Mouse (Mus musculus) embryonic facial prominence, embryonic 10.5 days (tissue): ENCODE data around the gene H2-Ob. TPM values are rescaled to one million over a fixed set of nuclear protein-coding genes. Genes with fewer than 3 reads are reported as not detected.

ENCODE experiments used
- DNase-seq: peaks from one replicate; pipeline ENCODE4 v3.0.0-alpha.2; 2017; ENCODE audit warnings: low spot score
- H3K27ac ChIP-seq: fragments of 300-500 bp; sonication (generic); replicated peaks from 2 replicates; pipeline ENCODE4 v1.5.1; 2016; ENCODE audit warnings: mild to moderate bottlenecking
- H3K27me3 ChIP-seq: fragments of 300-500 bp; sonication (generic); replicated peaks from 2 replicates; pipeline ENCODE4 v1.6.1; 2016; ENCODE audit warnings: low read depth, mild to moderate bottlenecking; ENCODE audit not compliant: poor library complexity, severe bottlenecking
- H3K36me3 ChIP-seq: fragments of 300-500 bp; sonication (generic); replicated peaks from 2 replicates; pipeline ENCODE4 v1.6.1; 2016; ENCODE audit warnings: mild to moderate bottlenecking, moderate library complexity
- H3K4me1 ChIP-seq: fragments of 300-500 bp; sonication (generic); 2 replicates; pipeline ENCODE4 v1.6.1; 2016
- H3K4me3 ChIP-seq: fragments of 300-500 bp; sonication (generic); 2 replicates; pipeline ENCODE4 v1.5.1; 2016; ENCODE audit warnings: mild to moderate bottlenecking, moderate library complexity
- H3K9me3 ChIP-seq: fragments of 300-500 bp; sonication (generic); 2 replicates; pipeline ENCODE4 v1.6.1; 2016; ENCODE audit warnings: mild to moderate bottlenecking
- WGBS: fragments of 180-500 bp; shearing (Covaris S2); methylation state at CpG from one replicate; pipeline ENCODE4 v1.1.7; 2016; 5-methylcytosine and 5-hydroxymethylcytosine counted together
- polyA plus RNA-seq: library from polyadenylated mRNA; unstranded; fragments of >200 nt; fragmentation: Nextera tagmentation; extraction: Ambion mirVana; gene quantifications from 2 replicates; pipeline ENCODE4 v1.2.1, GENCODE M21; 2016

The H2-Ob gene
- polyA plus RNA-seq, 1 experiment from 2014 or later = not detected

- no peak overlapping the region for H3K4me3 ChIP-seq
- H3K36me3 ChIP-seq = no peaks in the 10 kb centered on the region
- 0 out of 2 replicates have a peak, but pooled peaks cover 2% of the 10 kb centered on the region for H3K4me1 ChIP-seq
- DNase-seq = no peak
- H3K27ac ChIP-seq = no peak overlapping the region
- H3K9me3 ChIP-seq = no peaks in the 10 kb centered on the region
- peaks cover 10% of the 10 kb centered on the region; the same call in 1 of the 2 replicates for H3K27me3 ChIP-seq
Observed at GRCm38 (mm10) chr17:34295307-34295706, 56.6 kb downstream of the H2-Ob start.

- 24% methylated on average over 23 of the region's 23 CpGs for WGBS
- no peaks in the 10 kb centered on the region for H3K36me3 ChIP-seq
Observed at GRCm38 (mm10) chr17:34295891-34296794, 57.4 kb downstream of the H2-Ob start.

GRCm38 (mm10) chr17:34299356-34299755 lies 60.7 kb downstream of the H2-Ob start:
- H3K27me3 ChIP-seq = peaks cover 10% of the 10 kb centered on the region; the same call in 1 of the 2 replicates

More at GRCm38 (mm10) chr17:34295891-34296794, 57.4 kb downstream of the H2-Ob start:
- peak; percentile 32 for DNase-seq
- peaks cover 10% of the 10 kb centered on the region; the same call in 1 of the 2 replicates for H3K27me3 ChIP-seq
- H3K4me1 ChIP-seq = 0 out of 2 replicates have a peak, but pooled peaks cover 2% of the 10 kb centered on the region
- H3K27ac ChIP-seq = no peak overlapping the region
- H3K4me3 ChIP-seq = peak overlapping the region; percentile 52
- H3K9me3 ChIP-seq = no peaks in the 10 kb centered on the region

GRCm38 (mm10) chr17:34300071-34300470 lies 61.4 kb downstream of the H2-Ob start:
- 91% methylated on average over 8 of the region's 8 CpGs for WGBS
- Histone ChIP-seq H3K4me1 (0 out of 2 replicates have a peak, but pooled peaks cover 2% of the 10 kb centered on the region), H3K4me3 (no peak overlapping the region), H3K36me3 (no peaks in the 10 kb centered on the region), H3K27ac (no peak overlapping the region), H3K9me3 (no peaks in the 10 kb centered on the region), H3K27me3 (peaks cover 9% of the 10 kb centered on the region; the same call in 1 of the 2 replicates)
- DNase-seq = no peak

More at GRCm38 (mm10) chr17:34299356-34299755, 60.7 kb downstream of the H2-Ob start:
- 0 out of 2 replicates have a peak, but pooled peaks cover 2% of the 10 kb centered on the region for H3K4me1 ChIP-seq
- no peaks in the 10 kb centered on the region for H3K9me3 ChIP-seq
- no peak for DNase-seq
- 62% methylated on average over 3 of the region's 3 CpGs for WGBS
- no peak overlapping the region for H3K4me3 ChIP-seq
- no peak overlapping the region for H3K27ac ChIP-seq
- no peaks in the 10 kb centered on the region for H3K36me3 ChIP-seq

GRCm38 (mm10) chr17:34300691-34301566 lies 62.2 kb downstream of the H2-Ob start:
- peaks cover 6% of the 10 kb centered on the region; the same call in 1 of the 2 replicates for H3K27me3 ChIP-seq
- DNase-seq = no peak
- H3K36me3 ChIP-seq = no peaks in the 10 kb centered on the region
- no peaks in the 10 kb centered on the region for H3K9me3 ChIP-seq
- H3K27ac ChIP-seq = no peak overlapping the region
- WGBS = 78% methylated on average over 23 of the region's 23 CpGs
- H3K4me1 ChIP-seq = 0 out of 2 replicates have a peak, but pooled peaks cover 2% of the 10 kb centered on the region
- H3K4me3 ChIP-seq = no peak overlapping the region

- Histone ChIP-seq H3K9me3 (no peaks in the 10 kb centered on the region), H3K27me3 (peaks cover 4% of the 10 kb centered on the region; the same call in 1 of the 2 replicates), H3K4me3 (no peak overlapping the region), H3K36me3 (no peaks in the 10 kb centered on the region), H3K4me1 (no peaks in the 10 kb centered on the region), H3K27ac (no peak overlapping the region)
- WGBS = 84% methylated on average over 4 of the region's 4 CpGs
- no peak for DNase-seq
Observed at GRCm38 (mm10) chr17:34301670-34302190, 63.0 kb downstream of the H2-Ob start.

GRCm38 (mm10) chr17:34303789-34304188 lies 65.1 kb downstream of the H2-Ob start:
- Histone ChIP-seq H3K36me3 (no peaks in the 10 kb centered on the region), H3K4me3 (no peak overlapping the region), H3K27ac (no peak overlapping the region), H3K9me3 (no peaks in the 10 kb centered on the region), H3K4me1 (no peaks in the 10 kb centered on the region), H3K27me3 (peaks cover 6% of the 10 kb centered on the region)
- 81% methylated on average over 2 of the region's 2 CpGs for WGBS
- DNase-seq = no peak

Other genes starting within 250 kb of the H2-Ob start
- gene H2-K1, start 238.6 kb upstream of the H2-Ob start, polyA plus RNA-seq = 8.4 and 13.4 TPM in 2 replicates
- 11.0 and 11.6 TPM in 2 replicates for gene Ring1, start 214.2 kb upstream of the H2-Ob start, polyA plus RNA-seq
- 41.4 and 44.8 TPM in 2 replicates for gene H2-Ke6, start 210.8 kb upstream of the H2-Ob start, polyA plus RNA-seq
- gene Slc39a7, start 207.2 kb upstream of the H2-Ob start, polyA plus RNA-seq = 167 and 177 TPM in 2 replicates
- 44.7 and 47.9 TPM in 2 replicates for gene Rxrb, start 207.1 kb upstream of the H2-Ob start, polyA plus RNA-seq
- 1.0 and 1.2 TPM in 2 replicates for gene Col11a2, start 199.5 kb upstream of the H2-Ob start, polyA plus RNA-seq
- 0.31 and 0.69 TPM in 2 replicates for gene H2-Oa, start 146.6 kb upstream of the H2-Ob start, polyA plus RNA-seq
- gene H2-DMa, start 119.4 kb upstream of the H2-Ob start, polyA plus RNA-seq = 4.2 and 4.8 TPM in 2 replicates
- gene Brd2, start 116.3 kb upstream of the H2-Ob start, polyA plus RNA-seq = 141 and 144 TPM in 2 replicates
- gene H2-DMb2, start 95.6 kb upstream of the H2-Ob start, polyA plus RNA-seq = 0.17 and 0.28 TPM in 2 replicates
- 0.52 and 0.55 TPM in 2 replicates for gene H2-DMb1, start 85.8 kb upstream of the H2-Ob start, polyA plus RNA-seq
- 2.8 and 2.9 TPM in 2 replicates for gene Tap1, start 51.4 kb upstream of the H2-Ob start, polyA plus RNA-seq
- gene Psmb9, start 51.1 kb upstream of the H2-Ob start, polyA plus RNA-seq = 0.57 and 0.93 TPM in 2 replicates
- 1.3 and 1.7 TPM in 2 replicates for gene Psmb8, start 41.2 kb upstream of the H2-Ob start, polyA plus RNA-seq
- gene Tap2, start 35.4 kb upstream of the H2-Ob start, polyA plus RNA-seq = 0.56 and 1.1 TPM in 2 replicates
- gene H2-Ab1, start 18.8 kb downstream of the H2-Ob start, polyA plus RNA-seq = 5.5 and 7.2 TPM in 2 replicates
- not detected in 2 replicates for gene H2-Aa, start 48.9 kb downstream of the H2-Ob start, polyA plus RNA-seq
- 1.2 and 1.3 TPM in 2 replicates for gene H2-Eb1, start 67.0 kb downstream of the H2-Ob start, polyA plus RNA-seq
- 0.04 TPM in 1 of 2 replicates, not detected in the other for gene H2-Eb2, start 86.8 kb downstream of the H2-Ob start, polyA plus RNA-seq
- 0.08 TPM in 1 of 2 replicates, not detected in the other for gene Btnl2, start 115.9 kb downstream of the H2-Ob start, polyA plus RNA-seq
- gene Btnl1, start 138.2 kb downstream of the H2-Ob start, polyA plus RNA-seq = not detected in 2 replicates
- gene BC051142, start 159.9 kb downstream of the H2-Ob start, polyA plus RNA-seq = 0.88 and 1.4 TPM in 2 replicates
- not detected in 2 replicates for gene Btnl4, start 238.4 kb downstream of the H2-Ob start, polyA plus RNA-seq